8 mouse cellular contexts compared by ENCODE assay signal in genomic region chr9:89909131-89910010, GRCm38 (mm10). TPM values are rescaled to one million over a fixed set of nuclear protein-coding genes. Genes with fewer than 3 reads are reported as not detected.
DNase-seq lines count a peak whose midpoint lies in the region; ATAC-seq lines count a peak whose summit lies in the region.

TSS of gene Rasgrf1 (plus strand) at chr9:89909908.

- H3K4me3 ChIP-seq in embryonic facial prominence, embryonic 15.5 days (replicated peaks), result peak within 1 kb of the TSS; percentile 52
- peak within 1 kb of the TSS; percentile 51 for H3K4me3 ChIP-seq in hindbrain, embryonic 14.5 days (replicated peaks; ENCODE audit: low read length)
- peak within 1 kb of the TSS; percentile 56 for H3K4me3 ChIP-seq in limb, embryonic 13.5 days
- peak within 1 kb of the TSS; percentile 48 for H3K4me3 ChIP-seq in neural tube, embryonic 13.5 days

- ATAC-seq in embryonic facial prominence, embryonic 15.5 days (ENCODE audit: insufficient number of reproducible peaks, low FRiP score, low TSS enrichment, low read depth), result no peak; the same call in 1 of the 2 replicates
- ATAC-seq in hindbrain, embryonic 14.5 days (ENCODE audit: low FRiP score), result peak; percentile 82
- peak; percentile 68; the same call in 1 of the 2 replicates for ATAC-seq in limb, embryonic 13.5 days (ENCODE audit: low FRiP score, low read depth)
- peak; percentile 86 for ATAC-seq in neural tube, embryonic 13.5 days (ENCODE audit: low read depth)

- 1% methylated on average over 54 of the region's 64 CpGs for whole genome bisulfite sequencing in embryonic facial prominence, embryonic 15.5 days
- WGBS in hindbrain, embryonic 14.5 days, result under 1% methylated on average over 55 of the region's 64 CpGs
- WGBS in limb, embryonic 13.5 days, result under 1% methylated on average over 51 of the region's 64 CpGs
- WGBS in neural tube, embryonic 13.5 days, result under 1% methylated on average over 58 of the region's 64 CpGs

- peaks cover 28% of the 10 kb centered on the region for H3K4me1 ChIP-seq in embryonic facial prominence, embryonic 15.5 days
- H3K4me1 ChIP-seq in hindbrain, embryonic 14.5 days (replicated peaks; ENCODE audit: control insufficient read depth, insufficient read depth, low read length), result peaks cover 16% of the 10 kb centered on the region
- peaks cover 30% of the 10 kb centered on the region for H3K4me1 ChIP-seq in limb, embryonic 13.5 days
- H3K4me1 ChIP-seq in neural tube, embryonic 13.5 days (replicated peaks), result peaks cover 24% of the 10 kb centered on the region

- H3K9ac ChIP-seq in embryonic facial prominence, embryonic 15.5 days, result no peak within 1 kb of the TSS
- H3K9ac ChIP-seq in hindbrain, embryonic 14.5 days, result peak within 1 kb of the TSS; percentile 53
- peak within 1 kb of the TSS; percentile 53 for H3K9ac ChIP-seq in limb, embryonic 13.5 days
- peak within 1 kb of the TSS; percentile 49 for H3K9ac ChIP-seq in neural tube, embryonic 13.5 days

- H3K27ac ChIP-seq in embryonic facial prominence, embryonic 15.5 days (replicated peaks), result no peak within 1 kb of the TSS
- no peak within 1 kb of the TSS for H3K27ac ChIP-seq in hindbrain, embryonic 14.5 days
- H3K27ac ChIP-seq in limb, embryonic 13.5 days, result no peak within 1 kb of the TSS
- H3K27ac ChIP-seq in neural tube, embryonic 13.5 days (replicated peaks), result no peak within 1 kb of the TSS

- peaks cover 85% of the 10 kb centered on the region for H3K27me3 ChIP-seq in embryonic facial prominence, embryonic 15.5 days
- H3K27me3 ChIP-seq in hindbrain, embryonic 14.5 days (ENCODE audit: control insufficient read depth, insufficient read depth, low read length), result peaks cover 91% of the 10 kb centered on the region
- H3K27me3 ChIP-seq in limb, embryonic 13.5 days, result peaks cover 97% of the 10 kb centered on the region
- H3K27me3 ChIP-seq in neural tube, embryonic 13.5 days, result peaks cover 95% of the 10 kb centered on the region

- H3K4me2 ChIP-seq in embryonic facial prominence, embryonic 15.5 days (replicated peaks), result peak within 1 kb of the TSS; percentile 95
- peak within 1 kb of the TSS; percentile 78 for H3K4me2 ChIP-seq in hindbrain, embryonic 14.5 days (replicated peaks)
- peak within 1 kb of the TSS; percentile 94 for H3K4me2 ChIP-seq in limb, embryonic 13.5 days (replicated peaks)
- H3K4me2 ChIP-seq in neural tube, embryonic 13.5 days, result peak within 1 kb of the TSS; percentile 75

- no peaks in the 10 kb centered on the region for H3K36me3 ChIP-seq in embryonic facial prominence, embryonic 15.5 days
- H3K36me3 ChIP-seq in hindbrain, embryonic 14.5 days (replicated peaks; ENCODE audit: control insufficient read depth, insufficient read depth), result no peaks in the 10 kb centered on the region
- H3K36me3 ChIP-seq in limb, embryonic 13.5 days, result no peaks in the 10 kb centered on the region
- H3K36me3 ChIP-seq in neural tube, embryonic 13.5 days, result no peaks in the 10 kb centered on the region

- no peaks in the 10 kb centered on the region for H3K9me3 ChIP-seq in embryonic facial prominence, embryonic 15.5 days (replicated peaks)
- no peaks in the 10 kb centered on the region for H3K9me3 ChIP-seq in hindbrain, embryonic 14.5 days (ENCODE audit: control insufficient read depth, low read length)
- no peaks in the 10 kb centered on the region for H3K9me3 ChIP-seq in limb, embryonic 13.5 days
- no peaks in the 10 kb centered on the region for H3K9me3 ChIP-seq in neural tube, embryonic 13.5 days

- peak; percentile 62 to 87 for DNase-seq in adrenal gland, adult (ENCODE audit: inconsistent age in 2 of 2, low spot score in 1 of 2)
- DNase-seq in adrenal gland, postnatal 4 days (ENCODE audit: low spot score in 2 of 2), result no peak
- DNase-seq in adrenal gland, postnatal 36 days, result peak; percentile 47 to 68
- DNase-seq in hindbrain, embryonic 14.5 days (ENCODE audit: low spot score), result peak; percentile 71
- no peak for DNase-seq in natural killer cell, adult 2 months (ENCODE audit: low spot score in 2 of 2)

RNA-seq across cellular contexts. Expression of gene Rasgrf1, which starts in this region (rescaled TPM):
- total RNA-seq in adrenal gland, postnatal 4 days (2021), result 1 to 10 TPM; 1.3 to 1.7 TPM
- total RNA-seq in adrenal gland, postnatal 36 days (2021), result 10 to 100 TPM; 12.7 to 17.1 TPM
- polyA plus RNA-seq in embryonic facial prominence, embryonic 15.5 days (2015; fragmentation: Nextera tagmentation; extraction: Ambion mirVana), result 0.96 and 1.1 TPM in 2 replicates
- polyA plus RNA-seq in hindbrain, embryonic 14.5 days (2014; fragmentation: Nextera tagmentation; extraction: Ambion mirVana), result 9.7 and 10.1 TPM in 2 replicates
- polyA plus RNA-seq in limb, embryonic 13.5 days (2015; fragmentation: Nextera tagmentation; extraction: Ambion mirVana), result 0.34 and 0.54 TPM in 2 replicates
- 1.3 and 2.8 TPM in 2 replicates for polyA plus RNA-seq in neural tube, embryonic 13.5 days (2015; fragmentation: Nextera tagmentation; extraction: Ambion mirVana)

Comparison
In these comparisons a context has a peak if more than half of its experiments do, and no peak if none do; other contexts are left out.
1. RNA of gene Rasgrf1 (total RNA-seq): 12.7 to 17.1 TPM in adrenal gland, postnatal 36 days; 1.3 to 1.7 TPM in adrenal gland, postnatal 4 days; every median in the first group is over 4 times any median in the second.
2. DNase-seq: peak in adrenal gland, adult (2 of 2), adrenal gland, postnatal 36 days (2 of 2) and hindbrain, embryonic 14.5 days (single experiment); none in adrenal gland, postnatal 4 days (0 of 2) and natural killer cell, adult 2 months (0 of 2).
3. Peak in ATAC-seq, H3K4me3 ChIP-seq, H3K9ac ChIP-seq and H3K4me2 ChIP-seq in limb, embryonic 13.5 days; RNA of the gene not detected or under 1 TPM.
4. Peak in every context shown above with its lines, with median percentiles within 50 percentile points of each other: H3K4me2 ChIP-seq and H3K4me3 ChIP-seq.